Mouse (Mus musculus) hindbrain, embryonic 13.5 days (tissue): ENCODE results near the gene Alkbh8. TPM values are rescaled to one million over a fixed set of nuclear protein-coding genes. Genes with fewer than 3 reads are reported as not detected.
"Not testable (repeated sequence)": the region's sequence is repeated elsewhere in the genome, so short reads cannot be mapped to it uniquely, and the experiment has no call there.

Experiments
- ATAC-seq: fragments of 200-750 bp; cut with Nextera tagmentation; 2 replicates; pipeline ENCODE4 v1.8.0; 2017; ENCODE audit warnings: moderate TSS enrichment; ENCODE audit not compliant: low FRiP score
- H3K27ac ChIP-seq: fragments of 300-500 bp; sonication (generic); 2 replicates; pipeline ENCODE4 v1.5.1; 2015; ENCODE audit warnings: inconsistent platforms, mild to moderate bottlenecking, moderate library complexity
- H3K27me3 ChIP-seq: fragments of 300-500 bp; sonication (generic); 2 replicates; pipeline ENCODE4 v1.6.1; 2015; ENCODE audit warnings: mild to moderate bottlenecking, inconsistent platforms
- H3K36me3 ChIP-seq: fragments of 300-500 bp; sonication (generic); 2 replicates; pipeline ENCODE4 v1.6.1; 2015; ENCODE audit warnings: mild to moderate bottlenecking, inconsistent platforms
- H3K4me1 ChIP-seq: fragments of 300-500 bp; sonication (generic); replicated peaks from 2 replicates; pipeline ENCODE4 v1.6.1; 2015; ENCODE audit warnings: inconsistent platforms
- H3K4me2 ChIP-seq: fragments of 300-500 bp; sonication (generic); 2 replicates; pipeline ENCODE4 v1.6.1; 2015; ENCODE audit warnings: inconsistent platforms, mild to moderate bottlenecking, moderate library complexity
- H3K4me3 ChIP-seq: fragments of 300-500 bp; sonication (generic); 2 replicates; pipeline ENCODE4 v1.5.1; 2015; ENCODE audit warnings: mild to moderate bottlenecking, inconsistent platforms
- H3K9ac ChIP-seq: fragments of 300-500 bp; sonication (generic); 2 replicates; pipeline ENCODE4 v1.6.1; 2015; ENCODE audit warnings: mild to moderate bottlenecking, inconsistent platforms
- H3K9me3 ChIP-seq: fragments of 300-500 bp; sonication (generic); 2 replicates; pipeline ENCODE4 v1.6.1; 2016; ENCODE audit warnings: inconsistent platforms
- WGBS: fragments of 180-500 bp; shearing (Covaris S2); methylation state at CpG from one replicate; pipeline ENCODE4 v1.1.7; 2015; 5-methylcytosine and 5-hydroxymethylcytosine counted together
- polyA plus RNA-seq: library from polyadenylated mRNA; unstranded; fragments of >200 nt; fragmentation: Nextera tagmentation; extraction: Ambion mirVana; gene quantifications from 2 replicates; pipeline ENCODE4 v1.2.1, GENCODE M21; 2015

The Alkbh8 gene
- polyA plus RNA-seq, 1 experiment from 2014 or later, result 60.9 TPM

- no peaks in the 10 kb centered on the region for H3K9me3 ChIP-seq
- peak within 1 kb of the TSS; percentile 60 for H3K27ac ChIP-seq
- H3K36me3 ChIP-seq, result no peaks in the 10 kb centered on the region
- peak; percentile 96 for ATAC-seq
- H3K4me3 ChIP-seq, result peak within 1 kb of the TSS; percentile 65
- under 1% methylated on average over 28 of the region's 28 CpGs for WGBS
- no peaks in the 10 kb centered on the region for H3K4me1 ChIP-seq
- H3K9ac ChIP-seq, result peak within 1 kb of the TSS; percentile 75
- no peaks in the 10 kb centered on the region for H3K27me3 ChIP-seq
- peak within 1 kb of the TSS; percentile 62 for H3K4me2 ChIP-seq
These were observed 68.6 kb downstream of the Alkbh8 start, which contains the start of gene Cwf19l2 for GRCm38 (mm10) chr9:3403251-3404208. Gene Cwf19l2 (plus strand): TSS chr9:3403592.

- Histone ChIP-seq H3K4me2 (peak overlapping the region; percentile 62), H3K36me3 (no peaks in the 10 kb centered on the region), H3K27me3 (no peaks in the 10 kb centered on the region), H3K27ac (peak overlapping the region; percentile 60; the same call in 1 of the 2 replicates), H3K4me1 (no peaks in the 10 kb centered on the region), H3K9me3 (no peaks in the 10 kb centered on the region), H3K4me3 (peak overlapping the region; percentile 65), H3K9ac (peak overlapping the region; percentile 75)
- ATAC-seq, result peak; percentile 36
- WGBS, result 2% methylated on average over 13 of the region's 13 CpGs
These were observed 69.4 kb downstream of the Alkbh8 start for GRCm38 (mm10) chr9:3404372-3404771.

DNA sequence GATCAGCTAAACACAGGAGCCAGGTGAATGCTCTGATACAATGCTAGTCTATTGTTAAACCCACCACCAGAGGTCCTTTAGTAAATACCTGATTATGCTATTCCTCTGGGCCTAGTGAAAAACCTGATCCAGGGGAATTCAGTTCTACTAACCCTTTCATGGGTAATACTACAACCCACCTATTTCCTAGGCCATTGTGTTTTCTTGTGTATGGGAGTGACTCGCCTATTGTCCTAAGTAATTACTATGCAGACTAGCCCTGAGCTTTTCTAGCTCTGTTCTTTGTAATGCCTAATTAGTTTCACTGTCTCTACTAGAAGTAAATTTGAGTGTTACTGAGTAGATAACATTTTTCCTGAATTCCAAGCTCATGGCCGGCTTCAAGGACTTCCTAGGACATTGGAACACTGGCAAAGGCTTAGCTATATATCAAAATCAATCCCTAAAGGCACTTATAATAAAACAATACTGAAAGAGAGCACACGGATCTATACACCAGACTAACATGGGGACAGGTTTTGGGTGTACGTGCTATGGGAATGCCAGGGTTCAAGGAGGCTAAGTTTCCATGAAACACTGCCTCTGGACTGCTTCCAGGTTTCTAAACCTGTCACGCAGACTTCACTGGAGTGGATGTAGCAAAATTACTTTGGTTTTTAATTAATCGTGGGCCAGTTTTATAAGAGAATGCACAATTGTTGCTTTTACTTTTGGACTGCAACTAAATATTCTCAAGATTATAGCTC lies 104.8 kb downstream of the Alkbh8 start:
- ATAC-seq, H3K9me3 ChIP-seq, H3K4me1 ChIP-seq, H3K36me3 ChIP-seq, H3K27me3 ChIP-seq, H3K9ac ChIP-seq, H3K4me2 ChIP-seq, H3K4me3 ChIP-seq, H3K27ac ChIP-seq: not testable (repeated sequence)
- 81% methylated on average over 6 of the region's 6 CpGs for WGBS

Other genes starting within 250 kb of the Alkbh8 start
- gene Cwf19l2, start 68.5 kb downstream of the Alkbh8 start, polyA plus RNA-seq, result 11.9 and 13.5 TPM in 2 replicates
- gene Gucy1a2, start 197.6 kb downstream of the Alkbh8 start, polyA plus RNA-seq, result 4.0 and 4.1 TPM in 2 replicates